Mouse (Mus musculus): ENCODE measurements around the gene Smarcc2. TPM values are rescaled to one million over a fixed set of nuclear protein-coding genes. Genes with fewer than 3 reads are reported as not detected.
"Not testable (repeated sequence)": the region's sequence is repeated elsewhere in the genome, so short reads cannot be mapped to it uniquely, and the experiment has no call there.

The Smarcc2 gene
- polyA plus RNA-seq, 1 experiment from 2014 or later = 40.5 TPM

GRCm38 (mm10) chr10:128489785-128490184, 30.7 kb downstream of the Smarcc2 start:
- Histone ChIP-seq H3K27ac (peak overlapping the region; percentile 51; the same call in 1 of the 2 replicates), H3K36me3 (ENCODE audit: insufficient read depth, low read length) (peaks cover 51% of the 10 kb centered on the region), H3K4me1 (replicated peaks; ENCODE audit: insufficient read depth, low read length) (peaks cover 17% of the 10 kb centered on the region), H3K9me3 (replicated peaks; ENCODE audit: low read length) (no peaks in the 10 kb centered on the region), H3K27me3 (ENCODE audit: insufficient read depth, low read length) (no peaks in the 10 kb centered on the region), H3K4me3 (replicated peaks; ENCODE audit: low read depth, low read length) (no peak overlapping the region), H3K9ac (ENCODE audit: low read depth, low read length) (no peak overlapping the region), H3K4me2 (ENCODE audit: low read length) (no peak overlapping the region)
- TF ChIP-seq CTCF (IDR thresholded peaks at IDR 0.05; ENCODE audit: low read depth) = no peak
- no peak for DNase-seq (ENCODE audit: low spot score)
- 52% methylated on average over 4 of the region's 4 CpGs for WGBS
- ATAC-seq (replicated peaks; ENCODE audit: low FRiP score, low read depth) = no peak

- DNase-seq (ENCODE audit: low spot score) (no peak), ATAC-seq (replicated peaks; ENCODE audit: low FRiP score, low read depth) (no peak)
- Histone ChIP-seq H3K9me3 (replicated peaks; ENCODE audit: low read length) (no peaks in the 10 kb centered on the region), H3K9ac (ENCODE audit: low read depth, low read length) (no peak overlapping the region), H3K27ac (no peak overlapping the region; the same call in 1 of the 2 replicates), H3K4me2 (ENCODE audit: low read length) (no peak overlapping the region), H3K36me3 (ENCODE audit: insufficient read depth, low read length) (peaks cover 51% of the 10 kb centered on the region), H3K4me1 (replicated peaks; ENCODE audit: insufficient read depth, low read length) (peaks cover 21% of the 10 kb centered on the region), H3K27me3 (ENCODE audit: insufficient read depth, low read length) (no peaks in the 10 kb centered on the region), H3K4me3 (replicated peaks; ENCODE audit: low read depth, low read length) (no peak overlapping the region)
- no peak for TF ChIP-seq CTCF (IDR thresholded peaks at IDR 0.05; ENCODE audit: low read depth)
- WGBS = 51% methylated on average over 5 of the region's 5 CpGs
Observed at GRCm38 (mm10) chr10:128490232-128490631, 31.2 kb downstream of the Smarcc2 start.

DNA sequence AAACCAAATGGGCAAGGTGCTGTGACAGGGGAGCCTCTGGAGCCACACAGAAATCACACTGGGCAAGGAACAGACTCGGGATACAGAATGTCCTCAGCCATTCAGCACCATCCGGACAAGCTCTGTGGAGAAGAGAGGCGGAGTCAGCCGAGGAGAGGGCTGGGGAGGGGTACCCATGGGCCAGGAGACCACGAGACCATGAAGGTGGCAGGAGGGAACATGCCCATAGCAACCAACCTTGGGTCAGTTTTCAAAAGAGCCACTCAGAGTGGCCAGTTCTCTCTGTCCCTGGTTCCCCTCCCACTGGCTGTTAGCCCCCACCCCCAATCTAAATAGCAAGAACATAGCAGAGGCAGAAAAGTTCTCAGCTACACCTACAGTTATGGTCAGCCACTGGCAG, 31.9 kb downstream of the Smarcc2 start:
- H3K36me3 ChIP-seq (ENCODE audit: insufficient read depth, low read length) = peaks cover 44% of the 10 kb centered on the region
- no peak for TF ChIP-seq CTCF (IDR thresholded peaks at IDR 0.05; ENCODE audit: low read depth)
- WGBS = 31% methylated on average over 5 of the region's 5 CpGs
- DNase-seq (ENCODE audit: low spot score) (no peak), ATAC-seq (replicated peaks; ENCODE audit: low FRiP score, low read depth) (no peak)
- H3K4me3 ChIP-seq (replicated peaks; ENCODE audit: low read depth, low read length) = no peak overlapping the region
- 0 out of 2 replicates have a peak overlapping the region, but pooled peaks have one; percentile 32 for H3K27ac ChIP-seq
- H3K4me2 ChIP-seq (ENCODE audit: low read length) = peak overlapping the region; percentile 62; the same call in 1 of the 2 replicates
- H3K27me3 ChIP-seq (ENCODE audit: insufficient read depth, low read length) = no peaks in the 10 kb centered on the region
- peaks cover 21% of the 10 kb centered on the region for H3K4me1 ChIP-seq (replicated peaks; ENCODE audit: insufficient read depth, low read length)
- H3K9me3 ChIP-seq (replicated peaks; ENCODE audit: low read length) = no peaks in the 10 kb centered on the region
- H3K9ac ChIP-seq (ENCODE audit: low read depth, low read length) = no peak overlapping the region

GRCm38 (mm10) chr10:128491495-128491894, 32.4 kb downstream of the Smarcc2 start:
- no peak for ATAC-seq (replicated peaks; ENCODE audit: low FRiP score, low read depth)
- WGBS = 29% methylated on average over 6 of the region's 6 CpGs
- peak overlapping the region; percentile 62 for H3K4me2 ChIP-seq (ENCODE audit: low read length)
- DNase-seq (ENCODE audit: low spot score) = peak; percentile 59
- H3K36me3 ChIP-seq (ENCODE audit: insufficient read depth, low read length) = peaks cover 42% of the 10 kb centered on the region
- H3K27me3 ChIP-seq (ENCODE audit: insufficient read depth, low read length) = no peaks in the 10 kb centered on the region
- peaks cover 21% of the 10 kb centered on the region for H3K4me1 ChIP-seq (replicated peaks; ENCODE audit: insufficient read depth, low read length)
- peak overlapping the region; percentile 6; the same call in 1 of the 2 replicates for H3K9ac ChIP-seq (ENCODE audit: low read depth, low read length)
- H3K27ac ChIP-seq = peak overlapping the region; percentile 32; the same call in 1 of the 2 replicates
- H3K9me3 ChIP-seq (replicated peaks; ENCODE audit: low read length) = no peaks in the 10 kb centered on the region
- TF ChIP-seq CTCF (IDR thresholded peaks at IDR 0.05; ENCODE audit: low read depth) = no peak
- peak overlapping the region; percentile 71 for H3K4me3 ChIP-seq (replicated peaks; ENCODE audit: low read depth, low read length)

DNA sequence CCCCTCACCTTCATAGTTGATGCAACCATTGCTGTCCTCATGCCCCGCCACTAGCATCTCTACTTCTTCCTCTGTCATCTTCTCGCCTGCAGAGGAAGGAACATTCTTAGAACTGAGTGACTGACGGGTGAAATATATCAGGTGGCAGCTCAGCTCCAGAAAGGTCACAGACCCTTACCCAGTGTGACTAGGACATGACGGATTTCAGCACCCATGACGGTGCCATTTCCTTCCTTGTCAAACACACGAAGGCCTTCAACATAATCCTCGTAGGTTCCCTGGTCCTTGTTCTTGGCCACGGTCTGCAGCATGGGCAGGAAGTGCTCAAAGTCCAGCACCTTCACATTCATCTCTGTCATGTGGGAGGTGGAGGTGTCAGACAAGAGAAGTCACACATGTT, 33.0 kb downstream of the Smarcc2 start:
- Histone ChIP-seq H3K36me3 (ENCODE audit: insufficient read depth, low read length) (peaks cover 41% of the 10 kb centered on the region), H3K4me2 (ENCODE audit: low read length) (peak overlapping the region; percentile 62), H3K4me3 (replicated peaks; ENCODE audit: low read depth, low read length) (peak overlapping the region; percentile 71), H3K4me1 (replicated peaks; ENCODE audit: insufficient read depth, low read length) (peaks cover 23% of the 10 kb centered on the region), H3K27ac (peak overlapping the region; percentile 97), H3K9ac (ENCODE audit: low read depth, low read length) (peak overlapping the region; percentile 67)
- H3K27me3 ChIP-seq (ENCODE audit: insufficient read depth, low read length); H3K9me3 ChIP-seq (replicated peaks; ENCODE audit: low read length); ATAC-seq (replicated peaks; ENCODE audit: low FRiP score, low read depth); DNase-seq (ENCODE audit: low spot score): not testable (repeated sequence)
- 15% methylated on average over 7 of the region's 8 CpGs for WGBS

GRCm38 (mm10) chr10:128492633-128493311, 33.7 kb downstream of the Smarcc2 start:
- DNase-seq (ENCODE audit: low spot score) (peak; percentile 88), ATAC-seq (replicated peaks; ENCODE audit: low FRiP score, low read depth) (peak; percentile 51)
- H3K27me3 ChIP-seq (ENCODE audit: insufficient read depth, low read length) = no peaks in the 10 kb centered on the region
- peak overlapping the region; percentile 71 for H3K4me3 ChIP-seq (replicated peaks; ENCODE audit: low read depth, low read length)
- peak overlapping the region; percentile 67 for H3K9ac ChIP-seq (ENCODE audit: low read depth, low read length)
- WGBS = 10% methylated on average over 12 of the region's 12 CpGs
- no peaks in the 10 kb centered on the region for H3K9me3 ChIP-seq (replicated peaks; ENCODE audit: low read length)
- peaks cover 34% of the 10 kb centered on the region for H3K36me3 ChIP-seq (ENCODE audit: insufficient read depth, low read length)
- peak overlapping the region; percentile 62 for H3K4me2 ChIP-seq (ENCODE audit: low read length)
- H3K27ac ChIP-seq = peak overlapping the region; percentile 97
- no peak for TF ChIP-seq CTCF (IDR thresholded peaks at IDR 0.05; ENCODE audit: low read depth)
- H3K4me1 ChIP-seq (replicated peaks; ENCODE audit: insufficient read depth, low read length) = peaks cover 26% of the 10 kb centered on the region
